Mouse (Mus musculus): ENCODE measurements around the gene Sh2d6. TPM values are rescaled to one million over a fixed set of nuclear protein-coding genes. Genes with fewer than 3 reads are reported as not detected.

Gene Sh2d6
- polyA plus RNA-seq, 1 experiment from 2014 or later, result not detected

DNA sequence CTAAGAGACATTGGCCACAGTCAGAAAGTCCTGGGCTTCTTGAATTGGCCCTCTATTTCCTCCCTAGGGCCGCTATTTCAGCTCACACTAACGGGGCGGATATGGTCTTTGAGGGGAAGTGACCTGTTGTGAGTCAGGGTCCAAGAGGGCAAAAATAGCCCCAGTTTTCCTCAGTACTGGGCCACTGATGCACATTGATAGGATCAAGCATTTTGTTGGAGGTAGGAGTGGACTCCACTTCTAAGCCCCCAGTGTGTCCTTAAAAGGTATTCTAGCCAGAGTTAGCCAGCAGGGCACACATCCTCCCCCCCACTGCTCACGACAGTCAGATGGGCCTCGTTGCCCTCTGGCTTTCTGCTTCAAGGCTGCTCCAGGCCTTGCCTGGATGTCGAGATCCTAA is 28.5 kb upstream of the Sh2d6 start:
- Histone ChIP-seq H3K9ac (ENCODE audit: low read depth, low read length) (no peak overlapping the region), H3K4me3 (replicated peaks; ENCODE audit: low read depth, low read length) (no peak overlapping the region), H3K27ac (no peak overlapping the region), H3K4me1 (replicated peaks; ENCODE audit: insufficient read depth, low read length) (peaks cover 14% of the 10 kb centered on the region; the same call in 1 of the 2 replicates), H3K4me2 (ENCODE audit: low read length) (no peak overlapping the region), H3K27me3 (ENCODE audit: insufficient read depth, low read length) (no peaks in the 10 kb centered on the region), H3K36me3 (ENCODE audit: insufficient read depth, low read length) (no peaks in the 10 kb centered on the region), H3K9me3 (replicated peaks; ENCODE audit: low read length) (no peaks in the 10 kb centered on the region)
- TF ChIP-seq CTCF (IDR thresholded peaks at IDR 0.05; ENCODE audit: low read depth), result no peak
- DNase-seq (ENCODE audit: low spot score), result no peak
- no peak for ATAC-seq (replicated peaks; ENCODE audit: low FRiP score, low read depth)
- 57% methylated on average over 6 of the region's 6 CpGs for WGBS

- Histone ChIP-seq H3K27ac (no peak overlapping the region), H3K36me3 (ENCODE audit: insufficient read depth, low read length) (no peaks in the 10 kb centered on the region), H3K4me2 (ENCODE audit: low read length) (no peak overlapping the region), H3K4me1 (replicated peaks; ENCODE audit: insufficient read depth, low read length) (peaks cover 16% of the 10 kb centered on the region), H3K9me3 (replicated peaks; ENCODE audit: low read length) (no peaks in the 10 kb centered on the region), H3K27me3 (ENCODE audit: insufficient read depth, low read length) (no peaks in the 10 kb centered on the region), H3K4me3 (replicated peaks; ENCODE audit: low read depth, low read length) (no peak overlapping the region), H3K9ac (ENCODE audit: low read depth, low read length) (no peak overlapping the region)
- no peak for TF ChIP-seq CTCF (IDR thresholded peaks at IDR 0.05; ENCODE audit: low read depth)
- no peak for DNase-seq (ENCODE audit: low spot score)
- no peak for ATAC-seq (replicated peaks; ENCODE audit: low FRiP score, low read depth)
- WGBS, result 55% methylated on average over 9 of the region's 9 CpGs
These were observed 27.6 kb upstream of the Sh2d6 start for GRCm38 (mm10) chr6:72549041-72549580.

DNA sequence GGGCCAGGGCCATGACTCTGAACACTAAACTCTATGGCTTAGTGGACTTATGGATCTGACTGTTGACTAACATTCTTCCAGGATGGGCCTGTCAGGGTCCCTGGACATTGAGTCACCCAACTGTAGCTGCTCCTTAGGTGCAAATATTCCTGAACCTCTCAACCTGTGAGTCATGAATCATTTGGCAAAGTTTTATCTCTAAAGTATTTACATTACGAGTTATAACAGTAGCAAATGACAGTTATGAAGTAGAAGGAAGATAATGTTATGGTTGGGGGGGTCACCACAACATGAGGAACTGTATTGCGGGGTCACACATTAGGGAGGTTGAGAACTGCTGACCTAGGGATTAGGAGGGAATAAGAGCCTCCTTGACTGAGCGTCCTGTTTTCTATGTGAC is 26.4 kb upstream of the Sh2d6 start:
- TF ChIP-seq CTCF (IDR thresholded peaks at IDR 0.05; ENCODE audit: low read depth), result no peak
- no peak overlapping the region for H3K9ac ChIP-seq (ENCODE audit: low read depth, low read length)
- ATAC-seq (replicated peaks; ENCODE audit: low FRiP score, low read depth), result no peak
- H3K27me3 ChIP-seq (ENCODE audit: insufficient read depth, low read length), result no peaks in the 10 kb centered on the region
- H3K4me3 ChIP-seq (replicated peaks; ENCODE audit: low read depth, low read length), result no peak overlapping the region
- no peaks in the 10 kb centered on the region for H3K9me3 ChIP-seq (replicated peaks; ENCODE audit: low read length)
- H3K27ac ChIP-seq, result no peak overlapping the region
- WGBS, result 81% methylated on average over 3 of the region's 3 CpGs
- H3K4me2 ChIP-seq (ENCODE audit: low read length), result no peak overlapping the region
- H3K36me3 ChIP-seq (ENCODE audit: insufficient read depth, low read length), result no peaks in the 10 kb centered on the region
- peaks cover 20% of the 10 kb centered on the region for H3K4me1 ChIP-seq (replicated peaks; ENCODE audit: insufficient read depth, low read length)
- no peak for DNase-seq (ENCODE audit: low spot score)

DNA sequence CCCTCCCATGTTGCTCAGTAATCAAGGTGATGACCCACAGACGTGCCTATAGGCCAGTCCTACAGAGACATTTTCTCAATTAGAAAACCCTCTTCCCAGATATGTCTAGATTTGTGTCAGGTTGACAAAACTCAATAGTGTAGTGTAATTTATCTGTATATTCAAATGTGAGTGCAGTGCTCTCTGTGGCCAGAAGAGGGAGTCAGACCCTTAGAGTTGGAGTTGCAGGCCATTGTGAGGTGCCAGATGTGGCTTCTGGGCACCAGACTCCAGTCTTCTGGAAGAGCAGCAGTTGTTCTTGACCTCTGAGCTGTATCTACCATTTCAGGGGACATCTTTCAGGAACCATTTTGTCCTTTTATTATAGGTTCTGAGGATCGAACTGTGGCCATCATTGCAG is 25.6 kb upstream of the Sh2d6 start:
- DNase-seq (ENCODE audit: low spot score) (no peak), ATAC-seq (replicated peaks; ENCODE audit: low FRiP score, low read depth) (no peak)
- H3K9ac ChIP-seq (ENCODE audit: low read depth, low read length), result no peak overlapping the region
- H3K4me2 ChIP-seq (ENCODE audit: low read length), result no peak overlapping the region
- no peak overlapping the region for H3K27ac ChIP-seq
- no peaks in the 10 kb centered on the region for H3K36me3 ChIP-seq (ENCODE audit: insufficient read depth, low read length)
- no peak overlapping the region for H3K4me3 ChIP-seq (replicated peaks; ENCODE audit: low read depth, low read length)
- peaks cover 15% of the 10 kb centered on the region for H3K4me1 ChIP-seq (replicated peaks; ENCODE audit: insufficient read depth, low read length)
- no peaks in the 10 kb centered on the region for H3K9me3 ChIP-seq (replicated peaks; ENCODE audit: low read length)
- WGBS, result 97% methylated on average over 2 of the region's 2 CpGs
- H3K27me3 ChIP-seq (ENCODE audit: insufficient read depth, low read length), result no peaks in the 10 kb centered on the region
- peak; percentile 43 for TF ChIP-seq CTCF (IDR thresholded peaks at IDR 0.05; ENCODE audit: low read depth)

DNA sequence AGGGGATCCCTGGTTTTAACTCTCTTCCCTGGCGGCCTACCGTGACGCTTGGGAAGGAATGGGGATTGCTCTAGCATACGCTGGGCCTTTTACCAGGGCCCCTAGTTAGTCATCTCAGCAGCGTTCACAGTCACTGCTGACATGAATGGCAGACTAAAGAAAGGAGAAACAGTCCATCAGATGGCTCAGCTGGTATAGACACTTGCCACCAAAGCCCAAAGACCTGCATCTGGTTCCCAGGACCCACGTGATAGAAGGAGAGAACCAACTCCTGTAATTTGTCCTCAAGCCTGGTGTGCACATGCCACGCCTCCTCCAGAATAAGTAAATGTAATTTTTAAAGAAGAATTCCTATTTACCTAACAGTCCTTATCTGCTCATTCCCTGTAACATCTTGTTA is 23.9 kb upstream of the Sh2d6 start:
- peaks cover 6% of the 10 kb centered on the region for H3K4me1 ChIP-seq (replicated peaks; ENCODE audit: insufficient read depth, low read length)
- ATAC-seq (replicated peaks; ENCODE audit: low FRiP score, low read depth), result no peak
- H3K9ac ChIP-seq (ENCODE audit: low read depth, low read length), result no peak overlapping the region
- H3K36me3 ChIP-seq (ENCODE audit: insufficient read depth, low read length), result no peaks in the 10 kb centered on the region
- no peak for TF ChIP-seq CTCF (IDR thresholded peaks at IDR 0.05; ENCODE audit: low read depth)
- 51% methylated on average over 7 of the region's 7 CpGs for WGBS
- H3K4me3 ChIP-seq (replicated peaks; ENCODE audit: low read depth, low read length), result no peak overlapping the region
- H3K9me3 ChIP-seq (replicated peaks; ENCODE audit: low read length), result no peaks in the 10 kb centered on the region
- no peak for DNase-seq (ENCODE audit: low spot score)
- H3K4me2 ChIP-seq (ENCODE audit: low read length), result peak overlapping the region; percentile 37
- H3K27me3 ChIP-seq (ENCODE audit: insufficient read depth, low read length), result no peaks in the 10 kb centered on the region
- H3K27ac ChIP-seq, result no peak overlapping the region

DNA sequence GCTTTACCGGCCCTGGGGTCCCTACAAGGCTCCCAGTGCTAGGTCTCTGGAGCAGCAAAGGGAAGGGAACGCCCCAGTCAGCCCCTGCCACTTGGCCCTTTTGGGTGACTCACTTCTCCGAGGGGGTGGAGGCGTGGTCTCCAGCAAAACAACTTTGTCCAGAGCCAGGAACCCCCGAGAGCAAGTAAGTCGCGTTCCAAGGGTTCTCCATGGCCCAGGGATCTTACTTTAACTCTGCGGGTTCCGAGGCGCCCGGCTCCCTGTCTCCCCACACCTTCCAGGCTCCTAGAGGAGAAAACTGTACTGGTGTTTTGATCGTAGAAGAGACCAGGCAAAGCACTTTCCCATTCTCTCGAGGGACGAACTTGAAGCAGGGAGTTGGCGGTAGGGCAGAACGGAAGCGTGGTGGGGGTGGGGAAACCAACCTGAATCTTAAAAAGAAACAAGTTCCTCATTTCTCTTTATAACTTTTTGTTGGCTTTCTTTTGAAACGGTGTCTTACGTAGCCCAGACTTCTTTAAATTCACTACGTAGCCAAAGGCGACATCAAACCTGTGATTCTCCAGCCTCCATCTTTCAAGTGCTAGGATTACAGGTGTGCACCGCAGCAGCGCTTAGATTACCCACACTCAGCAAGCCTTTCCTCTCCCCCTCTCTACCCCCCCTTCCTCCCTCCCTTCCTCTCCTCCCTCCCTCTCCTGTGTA is 22.9 kb upstream of the Sh2d6 start, which contains the start of gene Capg:
Gene Capg (plus strand): TSS at position 109 of the 705 bp plus-strand sequence.
- TF ChIP-seq CTCF (IDR thresholded peaks at IDR 0.05; ENCODE audit: low read depth), result no peak
- Histone ChIP-seq H3K4me3 (replicated peaks; ENCODE audit: low read depth, low read length) (peak within 1 kb of the TSS; percentile 46), H3K27ac (peak within 1 kb of the TSS; percentile 75), H3K36me3 (ENCODE audit: insufficient read depth, low read length) (no peaks in the 10 kb centered on the region), H3K9me3 (replicated peaks; ENCODE audit: low read length) (no peaks in the 10 kb centered on the region), H3K27me3 (ENCODE audit: insufficient read depth, low read length) (no peaks in the 10 kb centered on the region), H3K9ac (ENCODE audit: low read depth, low read length) (peak within 1 kb of the TSS; percentile 53), H3K4me1 (replicated peaks; ENCODE audit: insufficient read depth, low read length) (peaks cover 6% of the 10 kb centered on the region), H3K4me2 (ENCODE audit: low read length) (peak within 1 kb of the TSS; percentile 58)
- peak; percentile 58; the same call in 1 of the 2 replicates for ATAC-seq (replicated peaks; ENCODE audit: low FRiP score, low read depth)
- peak; percentile 84 for DNase-seq (ENCODE audit: low spot score)
- WGBS, result 8% methylated on average over 23 of the region's 23 CpGs

All from kidney, postnatal 0 days (tissue).